Mouse (Mus musculus): ENCODE measurements around the gene Crtap.
"Not testable (repeated sequence)": the region's sequence is repeated elsewhere in the genome, so short reads cannot be mapped to it uniquely, and the experiment has no call there.

Gene Crtap

GRCm38 (mm10) chr9:114411295-114411694 lies 20.8 kb upstream of the Crtap start:
- Histone ChIP-seq H3K27me3 (ENCODE audit: control insufficient read depth, insufficient read depth, low read length, poor library complexity, severe bottlenecking) (no peaks in the 10 kb centered on the region), H3K36me3 (ENCODE audit: control insufficient read depth, insufficient read depth, low read length, poor library complexity, severe bottlenecking) (peaks cover 2% of the 10 kb centered on the region; the same call in 1 of the 2 replicates)
- no peak for DNase-seq (ENCODE audit: low read depth, low spot score)

- no peaks in the 10 kb centered on the region for H3K27me3 ChIP-seq (ENCODE audit: control insufficient read depth, insufficient read depth, low read length, poor library complexity, severe bottlenecking)
- H3K36me3 ChIP-seq (ENCODE audit: control insufficient read depth, insufficient read depth, low read length, poor library complexity, severe bottlenecking), result peaks cover 3% of the 10 kb centered on the region; the same call in 1 of the 2 replicates
These were observed 19.9 kb upstream of the Crtap start for GRCm38 (mm10) chr9:114410313-114410862.

GRCm38 (mm10) chr9:114407676-114408075 lies 17.2 kb upstream of the Crtap start:
- no peak for DNase-seq (ENCODE audit: low read depth, low spot score)
- peaks cover 6% of the 10 kb centered on the region for H3K36me3 ChIP-seq (ENCODE audit: control insufficient read depth, insufficient read depth, low read length, poor library complexity, severe bottlenecking)
- H3K27me3 ChIP-seq (ENCODE audit: control insufficient read depth, insufficient read depth, low read length, poor library complexity, severe bottlenecking), result no peaks in the 10 kb centered on the region

More at GRCm38 (mm10) chr9:114410313-114410862, 19.9 kb upstream of the Crtap start:
- DNase-seq (ENCODE audit: low read depth, low spot score), result no peak

GRCm38 (mm10) chr9:114401685-114402080 lies 11.2 kb upstream of the Crtap start:
- DNase-seq (ENCODE audit: low read depth, low spot score), result peak; percentile 58
- H3K36me3 ChIP-seq (ENCODE audit: control insufficient read depth, insufficient read depth, low read length, poor library complexity, severe bottlenecking), result peaks cover 4% of the 10 kb centered on the region
- no peaks in the 10 kb centered on the region for H3K27me3 ChIP-seq (ENCODE audit: control insufficient read depth, insufficient read depth, low read length, poor library complexity, severe bottlenecking)

GRCm38 (mm10) chr9:114400949-114401684 lies 10.6 kb upstream of the Crtap start, which contains the start of the genes Glb1 and Tmppe:
TSS of gene Glb1 (plus strand) at chr9:114401076.
TSS of gene Tmppe (plus strand) at chr9:114401105.
- DNase-seq (ENCODE audit: low read depth, low spot score), result peak; percentile 87
- Histone ChIP-seq H3K36me3 (ENCODE audit: control insufficient read depth, insufficient read depth, low read length, poor library complexity, severe bottlenecking) (peaks cover 4% of the 10 kb centered on the region), H3K27me3 (ENCODE audit: control insufficient read depth, insufficient read depth, low read length, poor library complexity, severe bottlenecking) (no peaks in the 10 kb centered on the region)

- peaks cover 4% of the 10 kb centered on the region for H3K36me3 ChIP-seq (ENCODE audit: control insufficient read depth, insufficient read depth, low read length, poor library complexity, severe bottlenecking)
- no peaks in the 10 kb centered on the region for H3K27me3 ChIP-seq (ENCODE audit: control insufficient read depth, insufficient read depth, low read length, poor library complexity, severe bottlenecking)
- no peak for DNase-seq (ENCODE audit: low read depth, low spot score)
These were observed 10.1 kb upstream of the Crtap start for GRCm38 (mm10) chr9:114400588-114400948.

- DNase-seq (ENCODE audit: low read depth, low spot score), result no peak
- no peaks in the 10 kb centered on the region for H3K27me3 ChIP-seq (ENCODE audit: control insufficient read depth, insufficient read depth, low read length, poor library complexity, severe bottlenecking)
- no peaks in the 10 kb centered on the region; the same call in 1 of the 2 replicates for H3K36me3 ChIP-seq (ENCODE audit: control insufficient read depth, insufficient read depth, low read length, poor library complexity, severe bottlenecking)
These were observed 9.2 kb upstream of the Crtap start for GRCm38 (mm10) chr9:114399680-114400079.

- Histone ChIP-seq H3K27me3 (ENCODE audit: control insufficient read depth, insufficient read depth, low read length, poor library complexity, severe bottlenecking) (no peaks in the 10 kb centered on the region), H3K36me3 (ENCODE audit: control insufficient read depth, insufficient read depth, low read length, poor library complexity, severe bottlenecking) (no peaks in the 10 kb centered on the region)
- no peak for DNase-seq (ENCODE audit: low read depth, low spot score)
These were observed 4.8 kb upstream of the Crtap start for GRCm38 (mm10) chr9:114395258-114395657.

GRCm38 (mm10) chr9:114394677-114395076 lies 4.2 kb upstream of the Crtap start:
- H3K36me3 ChIP-seq (ENCODE audit: control insufficient read depth, insufficient read depth, low read length, poor library complexity, severe bottlenecking), result no peaks in the 10 kb centered on the region
- H3K27me3 ChIP-seq (ENCODE audit: control insufficient read depth, insufficient read depth, low read length, poor library complexity, severe bottlenecking), result no peaks in the 10 kb centered on the region
- DNase-seq (ENCODE audit: low read depth, low spot score), result no peak

GRCm38 (mm10) chr9:114394136-114394535 lies 3.7 kb upstream of the Crtap start:
- not testable (repeated sequence) for DNase-seq (ENCODE audit: low read depth, low spot score); H3K27me3 ChIP-seq (ENCODE audit: control insufficient read depth, insufficient read depth, low read length, poor library complexity, severe bottlenecking); H3K36me3 ChIP-seq (ENCODE audit: control insufficient read depth, insufficient read depth, low read length, poor library complexity, severe bottlenecking)

- H3K36me3 ChIP-seq (ENCODE audit: control insufficient read depth, insufficient read depth, low read length, poor library complexity, severe bottlenecking), result no peaks in the 10 kb centered on the region
These were observed 237 bp upstream of the Crtap start for GRCm38 (mm10) chr9:114390749-114391075.

GRCm38 (mm10) chr9:114389371-114389904 lies 1.0 kb downstream of the Crtap start:
- peak; percentile 57 for DNase-seq (ENCODE audit: low read depth, low spot score)
- Histone ChIP-seq H3K36me3 (ENCODE audit: control insufficient read depth, insufficient read depth, low read length, poor library complexity, severe bottlenecking) (peaks cover 1% of the 10 kb centered on the region; the same call in 1 of the 2 replicates), H3K27me3 (ENCODE audit: control insufficient read depth, insufficient read depth, low read length, poor library complexity, severe bottlenecking) (no peaks in the 10 kb centered on the region)

More at GRCm38 (mm10) chr9:114390749-114391075, 237 bp upstream of the Crtap start:
- no peak for DNase-seq (ENCODE audit: low read depth, low spot score)
- H3K27me3 ChIP-seq (ENCODE audit: control insufficient read depth, insufficient read depth, low read length, poor library complexity, severe bottlenecking), result no peaks in the 10 kb centered on the region

- no peak for DNase-seq (ENCODE audit: low read depth, low spot score)
- Histone ChIP-seq H3K36me3 (ENCODE audit: control insufficient read depth, insufficient read depth, low read length, poor library complexity, severe bottlenecking) (peaks cover 1% of the 10 kb centered on the region; the same call in 1 of the 2 replicates), H3K27me3 (ENCODE audit: control insufficient read depth, insufficient read depth, low read length, poor library complexity, severe bottlenecking) (no peaks in the 10 kb centered on the region)
These were observed 1.6 kb downstream of the Crtap start for GRCm38 (mm10) chr9:114388701-114389370.

- Histone ChIP-seq H3K27me3 (ENCODE audit: control insufficient read depth, insufficient read depth, low read length, poor library complexity, severe bottlenecking) (no peaks in the 10 kb centered on the region), H3K36me3 (ENCODE audit: control insufficient read depth, insufficient read depth, low read length, poor library complexity, severe bottlenecking) (peaks cover 1% of the 10 kb centered on the region; the same call in 1 of the 2 replicates)
- no peak for DNase-seq (ENCODE audit: low read depth, low spot score)
These were observed 2.2 kb downstream of the Crtap start for GRCm38 (mm10) chr9:114388288-114388687.

GRCm38 (mm10) chr9:114387086-114387485 lies 3.4 kb downstream of the Crtap start:
- Histone ChIP-seq H3K36me3 (ENCODE audit: control insufficient read depth, insufficient read depth, low read length, poor library complexity, severe bottlenecking) (peaks cover 1% of the 10 kb centered on the region; the same call in 1 of the 2 replicates), H3K27me3 (ENCODE audit: control insufficient read depth, insufficient read depth, low read length, poor library complexity, severe bottlenecking) (no peaks in the 10 kb centered on the region)
- no peak for DNase-seq (ENCODE audit: low read depth, low spot score)

All from splenic B cell, adult 2 months (primary cell).